Mouse (Mus musculus) stomach, postnatal 0 days (tissue): ENCODE measurements around the gene Nfkb2.

ENCODE experiments used
- CTCF ChIP-seq: IDR thresholded peaks from 2 replicates; pipeline ENCODE4 v1.5.1; 2016; ENCODE audit warnings: antibody characterized with exemption, low read depth, mild to moderate bottlenecking, moderate library complexity
- EP300 ChIP-seq: optimal IDR thresholded peaks from 2 replicates; pipeline ENCODE3; 2016; ENCODE audit warnings: antibody characterized with exemption

DNA sequence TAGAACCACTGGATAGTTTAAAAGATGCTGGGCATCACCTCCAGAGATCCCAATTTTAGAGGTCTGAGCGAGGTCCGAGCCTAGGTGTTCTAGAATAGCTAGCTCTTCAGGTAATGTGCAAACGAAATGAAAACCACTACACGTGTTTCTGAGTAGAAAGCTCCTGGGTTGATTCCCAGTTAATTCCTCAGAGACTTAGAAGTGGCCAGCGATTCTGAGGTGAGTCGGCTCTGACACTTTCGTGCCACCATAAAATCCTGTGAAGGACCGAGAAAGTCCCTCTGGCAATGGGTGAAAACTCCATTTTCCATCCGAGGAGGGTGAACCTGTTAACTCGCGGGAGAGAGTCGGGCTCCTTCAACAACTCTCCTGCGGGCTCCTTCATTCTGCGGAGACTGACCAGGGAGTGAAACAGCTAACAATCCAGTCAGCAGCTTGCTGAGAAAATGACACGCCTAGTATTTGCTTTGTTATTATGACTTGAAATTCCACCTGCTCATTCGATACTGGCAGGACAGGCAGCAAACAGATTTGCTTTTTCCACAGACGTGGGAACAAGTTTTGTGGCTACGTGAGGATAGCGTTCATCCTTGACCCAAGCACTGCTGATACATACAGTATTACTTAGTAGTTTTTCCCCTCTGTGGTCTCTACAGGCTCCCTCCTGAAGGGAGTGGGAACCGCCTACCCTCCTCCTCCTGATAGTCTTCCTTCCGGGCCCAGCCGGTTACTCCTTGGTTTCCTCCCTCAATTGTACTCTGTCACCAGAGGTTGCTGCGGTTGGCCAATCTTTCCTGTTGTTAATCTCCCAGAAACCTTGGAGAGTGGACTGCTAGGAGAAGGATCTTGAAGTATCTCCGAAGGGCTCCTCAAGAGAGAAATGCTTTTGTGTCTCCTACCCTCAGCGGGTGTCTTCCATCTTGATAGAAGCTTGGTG is 53.5 kb downstream of the Nfkb2 start:
- no peak for TF ChIP-seq EP300
- TF ChIP-seq CTCF: no peak
